Mouse (Mus musculus) v-Abl transformed pro-B cells (cell line): ENCODE data around the gene Dpp9.

ENCODE experiments used
- in situ Hi-C, 2 experiments: fragments of 400-800 bp; cut with MboI; formaldehyde crosslinking; loops; one replicate each; pipeline ENCODE4 v1.15.1; 2025; ENCODE audit not compliant: unreplicated experiment in 2 of 2

The Dpp9 gene

DNA sequence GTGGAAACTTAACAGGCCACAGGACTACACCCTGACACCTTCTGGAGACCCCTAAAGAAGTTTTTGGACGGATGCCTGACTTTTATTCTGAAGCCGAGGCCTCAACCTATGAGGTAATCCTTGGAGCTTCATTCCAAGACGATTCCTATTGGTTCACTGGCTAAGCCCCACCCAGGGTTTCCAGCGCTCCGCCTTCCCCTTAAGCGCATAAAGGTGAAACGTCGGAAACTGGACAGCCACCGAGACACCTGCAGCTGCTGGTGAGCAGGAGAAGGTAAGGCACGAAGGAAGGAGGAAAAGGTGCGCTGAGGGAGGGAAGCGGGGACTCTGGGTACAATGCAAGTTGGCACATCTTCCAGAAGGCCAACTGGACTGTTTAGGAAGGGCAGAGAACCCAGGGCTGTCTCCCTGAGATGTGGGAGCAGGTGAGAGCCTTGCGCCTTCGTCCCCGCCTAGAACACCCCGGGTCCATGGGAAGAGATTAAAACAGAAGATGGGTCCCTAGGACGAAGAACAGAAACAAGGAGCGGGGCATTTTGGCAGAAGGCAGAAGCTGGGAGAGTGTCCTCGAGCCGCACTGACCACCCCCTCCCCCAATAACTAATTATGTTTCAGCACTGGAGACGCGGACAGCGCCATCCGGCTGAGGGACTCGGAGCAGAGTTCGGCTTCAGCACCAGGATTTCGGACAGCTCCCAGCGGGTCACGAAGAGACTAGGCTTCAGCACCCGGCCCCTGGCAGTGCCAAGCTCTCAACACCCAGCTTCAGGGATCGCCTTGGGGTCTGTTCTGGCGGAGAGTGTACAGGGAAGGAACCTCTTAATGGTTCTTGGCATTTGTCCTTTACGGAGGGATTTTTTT, 23.1 kb upstream of the Dpp9 start:
- in situ Hi-C loops: loop anchor here in 1 of 2 experiments (25.0 kb wide), 1 partner anchor 529 kb away; the partner anchor contains the start of gene Pot1b

DNA sequence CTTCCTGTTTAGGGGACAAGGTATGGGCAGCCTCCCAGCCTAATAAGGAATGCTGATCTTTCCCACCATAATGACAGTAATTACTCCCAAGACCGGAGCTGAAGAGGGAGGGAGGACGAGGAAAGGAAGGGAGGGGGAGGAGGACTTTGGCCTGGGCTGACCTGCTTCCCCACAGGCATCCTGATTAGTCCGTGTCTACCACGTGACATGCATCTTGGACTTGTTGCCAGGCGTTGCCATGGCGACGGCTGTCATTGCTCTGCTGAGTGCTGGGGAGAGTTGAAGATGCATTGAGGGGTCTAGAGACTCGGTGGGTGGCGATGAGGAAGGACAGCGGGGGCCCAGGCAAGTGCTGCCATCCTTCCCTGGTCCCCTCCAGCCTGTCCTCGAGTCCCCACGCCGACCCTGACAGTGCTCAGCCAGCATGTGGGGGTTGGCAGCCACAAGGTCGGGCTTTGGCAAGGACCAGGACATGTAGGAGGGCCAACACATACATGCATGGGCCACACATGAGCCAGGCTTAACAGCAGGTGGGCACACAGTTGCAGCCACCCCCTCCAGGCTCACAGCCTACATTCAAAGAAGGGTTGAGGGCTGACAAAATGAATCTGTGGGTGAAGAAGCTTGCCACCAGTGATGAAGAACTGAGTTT, 15.2 kb upstream of the Dpp9 start:
- in situ Hi-C loops: loop anchor here in 1 of 2 experiments (25.0 kb wide), 1 partner anchor 522 kb away; the partner anchor contains the start of gene Pot1b

DNA sequence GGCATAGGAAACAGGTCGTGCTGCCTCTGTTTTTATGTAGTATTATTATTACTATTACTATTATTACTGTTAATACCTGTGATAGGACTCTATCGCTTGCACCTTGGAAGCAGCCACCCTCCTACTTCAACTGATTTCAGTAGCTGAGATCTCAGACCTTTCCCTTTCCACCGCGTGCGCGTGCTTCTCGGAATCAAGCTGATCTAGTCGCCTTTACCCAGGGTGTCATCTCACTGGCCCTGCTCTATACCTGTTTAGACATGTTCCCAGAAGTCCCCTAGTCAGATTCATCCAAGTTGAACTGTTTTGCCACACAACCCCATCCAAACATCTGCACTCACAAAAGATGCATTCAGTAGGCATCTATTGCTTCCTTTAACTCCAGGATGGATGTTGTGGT, 14.7 kb upstream of the Dpp9 start:
- in situ Hi-C loops: loop anchor here in 1 of 2 experiments (25.0 kb wide), 1 partner anchor 521 kb away; the partner anchor contains the start of gene Pot1b

DNA sequence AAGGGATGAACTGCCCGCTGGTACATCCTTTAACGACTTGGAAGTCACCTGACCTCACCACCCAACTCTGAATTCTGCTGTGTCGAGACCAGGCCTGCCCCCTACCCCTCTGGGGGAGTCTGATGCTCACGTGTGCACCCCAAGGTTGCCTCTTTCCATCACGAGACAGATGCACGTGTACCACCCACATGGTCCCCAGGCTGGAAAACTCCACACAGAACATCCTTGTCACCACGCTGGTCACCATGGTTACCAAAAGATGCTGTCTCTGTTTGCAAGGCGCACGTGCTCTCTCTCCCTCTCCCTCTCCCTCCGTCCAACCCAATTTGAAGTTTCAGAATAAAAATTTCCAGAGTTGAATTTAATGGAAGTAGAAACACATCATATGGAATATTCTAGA, 11.2 kb upstream of the Dpp9 start:
- in situ Hi-C loops: loop anchor here in 1 of 2 experiments (25.0 kb wide), 1 partner anchor 518 kb away; the partner anchor contains the start of gene Pot1b

DNA sequence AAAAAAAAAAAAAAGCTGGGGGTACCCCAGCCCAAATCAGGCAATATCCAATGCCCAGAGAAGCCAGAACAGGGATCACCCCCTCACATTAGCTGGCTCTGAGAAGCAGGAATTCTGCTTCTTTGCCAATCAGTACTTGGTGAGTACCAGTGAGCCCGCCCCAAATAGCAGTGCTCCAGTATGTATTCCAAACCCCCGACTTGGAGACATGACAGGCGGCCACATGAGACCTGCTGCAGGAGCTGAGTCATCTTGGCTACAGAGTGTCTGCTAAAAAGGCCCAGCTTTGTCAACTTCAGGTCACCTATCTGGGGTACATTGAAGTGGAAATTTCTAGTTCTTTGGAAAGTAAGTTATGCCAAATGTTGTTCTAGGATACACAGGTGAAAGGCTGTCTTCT, 7.9 kb upstream of the Dpp9 start:
- in situ Hi-C loops: loop anchor here in 1 of 2 experiments (25.0 kb wide), 1 partner anchor 514 kb away; the partner anchor contains the start of gene Pot1b

DNA sequence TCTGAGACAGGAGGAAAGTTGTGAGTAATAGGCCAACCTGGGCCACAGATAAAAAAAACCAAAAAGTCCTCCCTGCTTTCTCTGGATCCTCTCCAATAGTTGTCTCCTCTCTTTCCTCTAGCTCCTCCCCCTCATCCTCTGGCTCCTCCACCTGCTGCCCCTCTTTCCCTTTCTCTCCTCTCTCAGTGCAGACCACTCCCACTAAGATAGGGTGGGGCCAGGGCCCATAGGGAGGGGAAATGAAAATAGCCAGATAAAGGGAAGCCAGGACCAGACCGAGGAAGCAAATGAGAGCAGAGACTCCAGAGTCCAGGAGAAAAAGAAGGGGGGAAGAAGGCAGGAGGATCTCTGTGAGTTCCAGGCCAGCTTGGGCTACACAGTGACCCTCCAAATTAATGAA, 6.2 kb upstream of the Dpp9 start:
- in situ Hi-C loops: loop anchor here in 1 of 2 experiments (25.0 kb wide), 2 partner anchors 263 to 513 kb away; partner anchors contain the start of genes Ebi3, Pot1b, Shd and Yju2

DNA sequence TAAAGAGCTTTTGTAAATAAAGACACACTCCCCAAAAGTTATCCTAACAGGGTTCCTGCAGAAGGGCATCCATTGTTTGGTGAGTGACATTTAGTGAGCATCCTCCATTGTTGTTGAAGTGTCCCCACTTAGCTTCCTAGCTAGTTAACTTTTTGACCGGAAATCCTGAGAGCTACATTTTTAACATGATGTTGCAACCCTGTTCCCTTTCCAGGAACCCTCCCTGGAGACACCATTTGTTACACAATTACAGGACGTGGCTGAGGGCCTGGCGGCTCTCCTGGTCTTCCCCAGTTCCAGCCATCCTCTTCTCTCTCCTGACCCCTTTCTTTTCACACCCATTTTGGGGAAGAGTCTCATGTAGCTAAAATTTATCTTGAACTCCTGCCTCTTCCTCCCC, 1.1 kb upstream of the Dpp9 start:
- in situ Hi-C loops: loop anchor here in 1 of 2 experiments (25.0 kb wide), 1 partner anchor 258 kb away; the partner anchor contains the start of genes Ebi3, Shd and Yju2

DNA sequence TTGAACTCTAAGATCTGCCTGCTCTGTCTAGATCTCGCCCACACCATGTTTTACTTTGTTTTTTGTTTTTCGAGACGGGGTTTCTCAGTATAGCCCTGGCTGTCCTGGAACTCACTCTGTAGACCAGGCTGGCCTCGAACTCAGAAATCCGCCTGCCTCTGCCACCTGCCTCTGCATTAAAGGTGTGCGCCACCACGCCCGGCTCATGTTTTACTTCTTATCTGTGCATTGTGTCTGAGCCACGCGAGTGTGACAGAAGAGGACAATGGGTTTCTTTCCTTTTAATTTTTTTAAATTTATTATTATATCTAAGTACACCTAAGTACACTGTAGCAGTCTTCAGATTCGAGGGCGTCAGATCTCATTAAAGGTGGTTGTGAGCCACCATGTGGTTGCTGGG, 546 bp upstream of the Dpp9 start:
- in situ Hi-C loops: loop anchor here in 1 of 2 experiments (25.0 kb wide), 1 partner anchor 257 kb away; the partner anchor contains the start of genes Ebi3, Shd and Yju2

DNA sequence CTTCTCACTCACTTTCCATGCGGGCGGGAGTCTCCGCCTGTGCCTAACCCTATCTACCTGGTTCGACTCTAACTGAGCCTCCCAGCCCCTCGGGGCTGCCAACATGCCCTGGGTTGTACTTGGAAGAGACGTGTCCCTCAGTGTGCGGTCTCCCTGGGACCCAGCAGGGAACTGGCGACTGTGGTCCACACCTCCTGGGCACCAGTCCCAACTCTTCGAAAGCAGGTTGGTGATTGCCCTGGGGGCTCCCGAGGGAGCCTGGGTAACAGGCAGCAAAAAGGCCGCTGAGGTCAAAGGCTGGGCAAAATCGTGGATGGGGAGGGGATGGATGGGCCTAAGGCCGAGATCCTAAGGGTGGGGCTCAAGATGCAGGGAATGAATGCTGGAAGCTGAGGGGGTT, 1.0 kb downstream of the Dpp9 start:
- in situ Hi-C loops: loop anchor here in 1 of 2 experiments (25.0 kb wide), 1 partner anchor 255 kb away; the partner anchor contains the start of genes Ebi3, Shd and Yju2

DNA sequence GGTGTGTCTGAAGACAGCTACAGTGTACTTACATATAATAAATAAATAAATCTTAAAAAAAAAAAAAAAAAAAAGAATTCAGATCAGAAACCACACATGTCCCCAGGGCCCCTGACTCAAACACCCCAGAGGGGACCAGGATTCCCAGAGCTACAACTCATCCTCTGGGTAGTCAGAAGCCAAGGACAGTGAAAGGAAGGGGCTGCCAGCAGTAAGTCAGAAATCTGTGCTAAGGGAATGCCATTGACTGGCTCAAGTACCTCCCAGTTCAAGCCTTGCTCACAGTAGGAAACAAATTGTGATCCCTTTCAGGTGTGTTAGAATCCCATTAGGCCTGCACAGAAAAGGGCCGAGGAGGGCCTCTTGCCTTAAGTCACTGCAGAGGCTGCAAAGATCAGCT, 4.5 kb downstream of the Dpp9 start:
- in situ Hi-C loops: loop anchor here in 1 of 2 experiments (25.0 kb wide), 1 partner anchor 252 kb away; the partner anchor contains the start of genes Ebi3, Shd and Yju2

DNA sequence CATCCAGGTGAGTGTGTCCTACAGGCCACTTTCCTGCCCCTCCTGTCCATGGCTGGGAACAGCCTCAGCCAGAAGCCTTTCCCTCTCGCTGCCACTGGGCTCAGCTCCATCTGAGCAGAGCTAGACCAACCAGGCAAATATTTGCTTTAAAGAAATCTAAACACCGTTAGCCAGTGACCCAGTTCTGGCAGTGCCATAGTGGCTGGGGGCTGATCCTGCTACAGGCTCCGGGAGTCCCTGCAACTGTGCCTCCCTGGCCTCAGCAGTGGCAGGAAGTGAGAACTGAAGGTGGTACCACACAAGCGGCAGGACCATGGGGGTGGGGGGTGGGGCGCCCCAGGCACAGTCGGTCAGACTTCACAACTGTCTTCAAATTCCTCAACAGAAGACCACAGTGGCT, 6.0 kb downstream of the Dpp9 start:
- in situ Hi-C loops: loop anchor here in 1 of 2 experiments (25.0 kb wide), 1 partner anchor 250 kb away; the partner anchor contains the start of genes Ebi3, Shd and Yju2

DNA sequence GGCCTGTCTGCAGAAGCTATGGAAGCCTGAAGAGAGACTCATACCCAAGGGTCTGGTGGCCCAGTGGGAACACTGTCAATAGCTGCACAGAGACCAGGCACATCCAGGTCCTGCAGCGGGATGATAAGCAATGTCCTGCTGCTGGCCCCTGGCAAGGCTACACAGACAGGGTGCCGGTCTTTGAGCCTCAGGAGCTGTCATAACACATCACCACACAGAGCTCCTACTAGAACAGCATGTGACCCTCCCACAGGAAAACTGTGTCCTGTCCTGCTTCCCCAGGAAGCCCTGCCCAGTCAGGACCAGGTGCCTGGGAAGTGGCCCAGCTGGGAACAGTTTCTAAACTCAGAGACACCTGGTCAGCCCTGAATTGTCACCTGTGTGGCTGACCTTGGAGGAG, 7.6 kb downstream of the Dpp9 start:
- in situ Hi-C loops: loop anchor here in 1 of 2 experiments (25.0 kb wide), 1 partner anchor 249 kb away; the partner anchor contains the start of genes Ebi3, Shd and Yju2

DNA sequence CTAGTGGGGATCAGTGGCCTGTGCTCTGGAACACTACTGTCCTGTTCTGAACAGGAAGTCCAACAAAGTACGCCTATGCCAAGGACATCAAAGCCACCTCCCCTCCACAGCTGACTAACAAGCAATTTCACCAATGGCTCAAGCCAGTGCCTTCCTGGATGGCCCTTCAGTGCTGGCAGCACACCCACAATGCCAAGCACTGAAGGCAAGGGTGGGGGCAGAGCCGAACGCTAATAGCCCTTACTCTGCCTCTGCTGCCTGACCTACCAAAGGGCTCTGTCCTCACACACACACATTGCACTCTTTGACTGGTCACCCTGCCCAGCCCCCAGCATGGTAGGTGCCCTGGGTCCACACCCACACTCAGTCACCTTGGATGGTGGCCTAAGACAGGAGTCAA, 9.9 kb downstream of the Dpp9 start:
- in situ Hi-C loops: loop anchor here in 1 of 2 experiments (5.0 to 25.0 kb wide), 2 partner anchors 38 to 247 kb away; partner anchors contain the start of genes Ebi3, Shd and Yju2

DNA sequence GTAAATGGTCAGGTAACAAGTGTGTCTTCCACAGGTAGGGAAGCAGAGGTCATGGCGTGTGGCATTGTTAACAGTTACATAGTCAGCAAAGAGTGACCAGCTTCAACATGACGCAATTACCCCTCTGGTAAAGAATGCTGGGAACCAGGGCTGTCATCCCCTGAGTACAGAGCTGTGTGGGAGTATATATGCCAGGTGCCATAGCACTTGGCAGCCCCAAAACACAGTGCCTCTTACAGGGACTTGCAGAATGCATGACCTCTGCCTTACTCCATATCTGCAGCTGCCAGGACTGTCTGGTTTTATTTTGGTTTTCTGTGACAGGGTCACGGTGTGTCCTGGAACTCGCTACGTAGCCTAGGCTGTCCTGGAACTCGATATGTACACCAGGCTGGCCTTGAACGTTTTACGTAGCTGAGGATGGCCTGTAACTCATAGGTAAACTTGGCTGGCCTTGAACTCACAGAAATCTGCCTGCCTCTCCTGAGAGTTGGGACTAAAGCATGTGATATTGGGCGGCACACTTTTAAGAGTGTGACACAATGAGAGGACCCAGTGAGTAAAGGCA, 10.7 kb downstream of the Dpp9 start:
- in situ Hi-C loops: loop anchor here in 1 of 2 experiments (5.0 to 25.0 kb wide), 2 partner anchors 39 to 246 kb away; partner anchors contain the start of genes Ebi3, Shd and Yju2

DNA sequence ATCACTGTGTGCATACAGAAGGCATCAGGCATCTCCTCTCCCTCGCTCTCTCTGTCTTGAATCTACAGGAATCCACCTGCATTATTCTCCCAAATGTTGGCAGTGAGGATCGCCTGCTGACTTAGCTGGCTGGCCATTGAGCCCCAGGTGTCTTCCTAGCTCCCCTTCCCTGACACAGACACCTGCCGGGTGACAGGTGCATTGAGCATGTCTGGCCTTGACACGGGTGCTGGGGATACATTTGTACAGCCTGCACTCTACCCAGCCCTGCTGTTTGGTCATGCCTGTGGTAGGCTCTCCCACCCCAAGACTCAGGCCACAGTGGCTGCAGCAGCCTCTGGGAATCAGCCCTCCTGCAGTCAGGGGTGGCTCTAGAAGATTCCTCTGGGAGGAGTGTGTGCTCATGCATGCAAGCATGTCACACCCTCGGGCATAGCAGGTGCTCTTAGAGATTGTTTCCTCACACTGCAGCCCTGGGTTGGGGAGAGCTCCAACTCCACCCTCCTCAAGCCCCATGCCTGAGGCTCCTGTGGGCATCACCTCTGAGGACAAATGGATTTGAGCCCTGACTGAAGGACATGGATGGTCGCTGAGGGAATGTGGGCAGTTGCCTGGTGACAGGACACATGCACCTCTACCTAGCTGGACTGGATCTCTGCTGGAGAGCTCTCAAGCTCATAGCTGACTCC, 11.6 kb downstream of the Dpp9 start:
- in situ Hi-C loops: loop anchor here in 1 of 2 experiments (5.0 to 25.0 kb wide), 2 partner anchors 40 to 245 kb away; partner anchors contain the start of genes Ebi3, Shd and Yju2

DNA sequence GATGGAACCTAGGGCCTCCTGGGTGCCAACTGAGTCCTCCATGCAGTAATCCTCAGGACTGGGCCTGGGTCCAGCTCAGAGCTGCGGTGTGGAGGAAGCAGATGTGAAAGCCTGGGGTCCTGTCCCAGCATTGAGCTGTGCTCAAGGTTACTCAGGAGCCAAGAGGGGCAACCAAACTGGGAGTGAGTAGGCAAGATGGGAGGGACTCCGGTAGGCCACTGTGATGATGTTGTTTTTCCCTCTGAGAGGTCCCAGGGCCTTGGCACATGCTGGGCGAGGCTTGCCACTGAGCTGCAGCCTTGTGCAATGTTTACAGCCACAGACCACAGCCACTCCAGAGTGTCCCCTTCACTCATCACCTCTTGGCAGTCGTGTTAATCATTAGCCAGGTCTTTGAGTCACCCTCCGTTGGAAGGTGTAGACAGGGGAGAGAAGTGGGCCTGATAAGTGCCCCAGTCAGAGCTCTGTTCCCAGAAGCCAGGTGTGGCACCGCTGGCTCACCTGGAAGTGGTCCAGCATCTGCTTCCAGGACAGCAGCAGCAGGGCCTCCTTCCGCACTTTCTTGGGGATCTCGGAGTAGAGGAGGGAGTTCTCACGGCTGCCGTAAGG, 12.3 kb downstream of the Dpp9 start:
- in situ Hi-C loops: loop anchor here in 1 of 2 experiments (5.0 to 25.0 kb wide), 2 partner anchors 41 to 244 kb away; partner anchors contain the start of genes Ebi3, Shd and Yju2

DNA sequence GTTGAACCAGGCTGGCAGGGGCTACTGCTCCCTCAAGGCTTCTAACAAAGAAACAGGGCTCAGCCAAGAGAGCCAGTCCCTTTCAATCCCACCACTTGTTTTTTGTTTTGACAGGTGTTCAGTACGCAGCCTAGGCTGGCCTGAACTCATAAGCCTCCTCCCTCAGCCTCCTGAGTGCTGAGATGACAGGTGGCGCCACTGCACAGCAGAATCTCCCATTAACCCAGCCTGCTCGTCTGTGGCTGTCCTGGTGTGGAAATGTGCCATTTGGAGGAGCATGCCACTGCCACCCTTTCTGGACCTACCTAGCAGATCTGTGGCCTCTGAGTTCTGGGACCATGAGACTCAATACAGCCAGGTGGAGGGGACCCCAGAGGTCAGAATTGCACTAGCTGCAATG, 15.0 kb downstream of the Dpp9 start:
- in situ Hi-C loops: loop anchor here in 1 of 2 experiments (25.0 kb wide), 1 partner anchor 241 kb away; the partner anchor contains the start of genes Ebi3, Shd and Yju2

DNA sequence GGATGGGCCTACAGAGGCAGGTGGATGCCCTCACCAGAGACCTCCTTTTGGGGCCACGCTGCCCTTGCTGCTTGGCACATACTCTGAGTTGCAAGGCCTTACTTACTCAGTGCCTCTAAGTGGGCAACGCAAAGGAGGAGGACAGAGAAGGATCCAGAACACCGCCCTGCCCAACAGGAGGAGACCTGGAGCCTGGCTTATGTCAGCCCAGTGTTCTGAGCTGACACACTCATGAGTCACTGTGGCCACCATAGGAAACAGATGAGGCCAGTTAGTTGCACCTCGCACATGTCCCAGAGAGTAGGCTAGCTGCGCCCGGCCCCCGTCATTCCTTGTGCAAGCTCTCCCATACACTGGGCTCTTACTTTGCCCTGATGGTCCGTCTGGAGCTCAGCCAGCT, 16.2 kb downstream of the Dpp9 start:
- in situ Hi-C loops: loop anchor here in 1 of 2 experiments (25.0 kb wide), 1 partner anchor 240 kb away; the partner anchor contains the start of genes Ebi3, Shd and Yju2
